Mouse (Mus musculus): ENCODE data around the gene Suv39h2. TPM values are rescaled to one million over a fixed set of nuclear protein-coding genes. Genes with fewer than 3 reads are reported as not detected.

The Suv39h2 gene
- polyA plus RNA-seq, 1 experiment from 2014 or later: 5.8 TPM

DNA sequence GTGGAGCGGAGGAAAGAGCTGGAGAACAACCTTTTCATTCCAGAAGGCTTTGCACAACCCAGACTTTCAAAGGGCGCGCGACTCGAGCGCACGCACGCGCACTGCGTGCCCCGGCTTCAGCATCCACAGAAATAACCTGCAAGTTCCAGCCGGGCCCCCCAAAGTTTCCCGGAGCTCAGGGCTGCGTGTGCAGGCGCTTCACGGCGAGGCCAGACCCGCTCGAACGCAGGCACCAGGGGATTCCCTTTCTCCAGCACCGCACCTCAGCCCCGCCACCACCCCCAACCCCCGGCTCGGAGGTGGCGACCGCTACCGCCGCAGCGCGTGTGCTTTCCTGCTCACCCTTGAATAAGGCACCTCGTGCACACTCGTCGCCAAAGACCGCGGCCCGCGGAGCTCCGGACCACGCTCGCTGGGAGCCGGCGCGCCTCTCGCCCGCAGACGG is 448 bp downstream of the Suv39h2 start:
- peak overlapping the region; percentile 89 for H3K4me2 ChIP-seq
- peak overlapping the region; percentile 100 for H3K4me3 ChIP-seq (replicated peaks)
- H3K36me3 ChIP-seq (replicated peaks): peaks cover 17% of the 10 kb centered on the region
- peak overlapping the region; percentile 94 for H3K9ac ChIP-seq
- H3K27ac ChIP-seq (replicated peaks): peak overlapping the region; percentile 93
- WGBS (ENCODE audit: insufficient replicate concordance): under 1% methylated on average over 46 of the region's 46 CpGs
- H3K9me3 ChIP-seq (replicated peaks): no peaks in the 10 kb centered on the region
- peaks cover 20% of the 10 kb centered on the region for H3K4me1 ChIP-seq (replicated peaks)
- ATAC-seq (ENCODE audit: insufficient read depth): peak; percentile 66
- H3K27me3 ChIP-seq: no peaks in the 10 kb centered on the region

GRCm38 (mm10) chr2:3473891-3474290 is 940 bp downstream of the Suv39h2 start:
- H3K36me3 ChIP-seq (replicated peaks): peaks cover 21% of the 10 kb centered on the region
- under 1% methylated on average over 12 of the region's 12 CpGs for WGBS (ENCODE audit: insufficient replicate concordance)
- H3K27me3 ChIP-seq: no peaks in the 10 kb centered on the region
- peak overlapping the region; percentile 93 for H3K27ac ChIP-seq (replicated peaks)
- peaks cover 20% of the 10 kb centered on the region for H3K4me1 ChIP-seq (replicated peaks)
- peak overlapping the region; percentile 89 for H3K4me2 ChIP-seq
- peak overlapping the region; percentile 94 for H3K9ac ChIP-seq
- no peaks in the 10 kb centered on the region for H3K9me3 ChIP-seq (replicated peaks)
- H3K4me3 ChIP-seq (replicated peaks): peak overlapping the region; percentile 100
- no peak for ATAC-seq (ENCODE audit: insufficient read depth)

- H3K4me3 ChIP-seq (replicated peaks): no peak overlapping the region
- H3K27ac ChIP-seq (replicated peaks): no peak overlapping the region
- 82% methylated on average over 4 of the region's 4 CpGs for WGBS (ENCODE audit: insufficient replicate concordance)
- no peaks in the 10 kb centered on the region for H3K9me3 ChIP-seq (replicated peaks)
- no peak for ATAC-seq (ENCODE audit: insufficient read depth)
- H3K36me3 ChIP-seq (replicated peaks): peaks cover 72% of the 10 kb centered on the region
- H3K9ac ChIP-seq: no peak overlapping the region
- no peaks in the 10 kb centered on the region for H3K27me3 ChIP-seq
- H3K4me1 ChIP-seq (replicated peaks): no peaks in the 10 kb centered on the region
- H3K4me2 ChIP-seq: no peak overlapping the region
Measured at GRCm38 (mm10) chr2:3456590-3456989, 18.2 kb downstream of the Suv39h2 start.

DNA sequence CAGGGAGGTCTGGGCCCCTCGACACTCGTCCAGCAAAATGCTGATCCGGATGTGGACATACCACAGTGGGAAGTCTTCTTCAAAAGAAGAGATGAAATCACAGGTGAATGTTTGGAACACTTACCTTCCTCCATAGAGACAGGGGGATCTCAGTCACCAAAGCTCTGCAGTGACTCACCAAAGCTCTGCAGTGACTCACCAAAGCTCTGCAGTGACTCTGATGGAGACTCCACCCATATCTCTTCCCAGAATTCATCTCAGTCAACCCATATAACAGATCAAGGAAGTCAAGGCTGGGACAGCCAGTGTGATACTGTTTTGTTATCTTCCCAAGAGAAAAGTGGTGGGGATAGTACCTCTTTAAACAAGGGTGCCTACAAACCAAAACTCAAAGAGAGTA is 21.7 kb downstream of the Suv39h2 start:
- Histone ChIP-seq H3K4me1 (replicated peaks) (no peaks in the 10 kb centered on the region), H3K27me3 (no peaks in the 10 kb centered on the region), H3K4me3 (replicated peaks) (no peak overlapping the region), H3K36me3 (replicated peaks) (peaks cover 69% of the 10 kb centered on the region), H3K4me2 (no peak overlapping the region), H3K9ac (no peak overlapping the region), H3K9me3 (replicated peaks) (no peaks in the 10 kb centered on the region), H3K27ac (replicated peaks) (no peak overlapping the region)
- ATAC-seq (ENCODE audit: insufficient read depth): no peak
- 78% methylated on average over 3 of the region's 3 CpGs for WGBS (ENCODE audit: insufficient replicate concordance)

DNA sequence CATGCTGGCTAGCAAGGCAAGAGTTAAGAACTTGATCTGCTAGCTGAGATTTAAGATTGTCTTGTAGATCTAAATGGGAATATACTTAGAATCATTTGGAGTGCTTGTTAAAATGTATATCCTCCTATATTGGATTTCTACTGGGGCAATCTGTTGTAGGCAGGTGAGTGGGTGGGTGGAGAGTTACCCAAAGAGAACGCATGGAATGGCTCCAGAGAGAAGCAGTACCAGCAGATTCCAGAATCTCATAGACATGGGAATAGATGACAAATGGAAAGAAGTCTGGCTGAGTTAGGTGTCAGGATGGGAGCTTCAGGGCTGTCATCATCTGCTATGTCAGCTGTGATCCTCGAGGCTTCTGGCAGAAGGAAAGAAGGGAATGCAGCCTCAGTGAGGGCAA is 25.4 kb downstream of the Suv39h2 start:
- Histone ChIP-seq H3K4me1 (replicated peaks) (no peaks in the 10 kb centered on the region), H3K27me3 (no peaks in the 10 kb centered on the region), H3K4me3 (replicated peaks) (no peak overlapping the region), H3K9ac (no peak overlapping the region), H3K9me3 (replicated peaks) (no peaks in the 10 kb centered on the region), H3K36me3 (replicated peaks) (peaks cover 54% of the 10 kb centered on the region), H3K27ac (replicated peaks) (no peak overlapping the region), H3K4me2 (no peak overlapping the region)
- WGBS (ENCODE audit: insufficient replicate concordance): 62% methylated on average over 2 of the region's 2 CpGs
- no peak for ATAC-seq (ENCODE audit: insufficient read depth)

DNA sequence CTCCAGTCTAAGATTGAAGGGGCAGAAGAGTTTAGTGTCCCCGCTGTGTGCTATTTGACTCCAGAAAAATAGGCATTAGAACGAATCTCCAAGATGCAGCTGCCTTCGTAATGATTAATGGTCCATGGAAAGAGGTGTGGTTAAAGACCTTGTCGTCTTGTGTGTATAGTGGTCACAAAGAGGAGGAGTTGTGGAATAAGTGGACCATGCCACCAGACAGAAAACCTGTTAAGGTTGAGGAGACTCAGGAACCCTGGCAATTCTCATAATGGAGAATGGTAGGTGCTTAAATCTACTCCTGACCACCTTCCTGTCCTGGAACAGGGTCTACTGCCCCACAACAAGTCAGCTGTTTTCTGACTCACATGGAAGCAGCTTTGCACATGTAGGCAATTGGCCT is 28.8 kb downstream of the Suv39h2 start:
- Histone ChIP-seq H3K36me3 (replicated peaks) (peaks cover 53% of the 10 kb centered on the region), H3K4me3 (replicated peaks) (no peak overlapping the region), H3K4me2 (no peak overlapping the region), H3K27me3 (no peaks in the 10 kb centered on the region), H3K4me1 (replicated peaks) (no peaks in the 10 kb centered on the region), H3K27ac (replicated peaks) (no peak overlapping the region), H3K9ac (no peak overlapping the region), H3K9me3 (replicated peaks) (no peaks in the 10 kb centered on the region)
- ATAC-seq (ENCODE audit: insufficient read depth): no peak
- 72% methylated on average over 4 of the region's 4 CpGs for WGBS (ENCODE audit: insufficient replicate concordance)

- Histone ChIP-seq H3K4me1 (replicated peaks) (no peaks in the 10 kb centered on the region), H3K27ac (replicated peaks) (no peak overlapping the region), H3K9ac (no peak overlapping the region), H3K4me2 (no peak overlapping the region), H3K9me3 (replicated peaks) (no peaks in the 10 kb centered on the region), H3K27me3 (no peaks in the 10 kb centered on the region), H3K36me3 (replicated peaks) (peaks cover 48% of the 10 kb centered on the region), H3K4me3 (replicated peaks) (no peak overlapping the region)
- ATAC-seq (ENCODE audit: insufficient read depth): no peak
- 70% methylated on average over 7 of the region's 7 CpGs for WGBS (ENCODE audit: insufficient replicate concordance)
Measured at GRCm38 (mm10) chr2:3444206-3444605, 30.6 kb downstream of the Suv39h2 start.

DNA sequence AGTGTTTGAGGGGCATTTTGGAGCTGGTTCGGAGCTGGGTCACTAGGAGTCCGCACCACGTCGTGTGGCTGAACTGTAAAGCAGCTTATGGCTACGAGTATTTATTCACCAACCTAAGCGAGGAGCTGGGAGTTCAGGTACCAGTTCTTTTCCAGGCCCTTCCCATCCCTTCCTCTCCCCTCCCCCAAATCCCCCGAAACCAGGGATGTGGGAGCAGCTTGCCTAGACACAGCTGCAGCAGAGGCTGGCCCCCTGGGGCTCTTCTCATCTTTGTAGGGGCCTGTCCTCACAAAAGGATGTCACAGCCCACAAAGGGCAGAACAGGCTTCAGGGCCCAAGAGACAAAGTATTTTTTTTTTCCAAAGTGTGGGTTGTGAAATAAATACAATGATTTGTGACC is 36.9 kb downstream of the Suv39h2 start:
- Histone ChIP-seq H3K9ac (no peak overlapping the region), H3K36me3 (replicated peaks) (peaks cover 31% of the 10 kb centered on the region), H3K27me3 (no peaks in the 10 kb centered on the region), H3K4me2 (no peak overlapping the region), H3K4me1 (replicated peaks) (no peaks in the 10 kb centered on the region), H3K4me3 (replicated peaks) (no peak overlapping the region), H3K27ac (replicated peaks) (no peak overlapping the region), H3K9me3 (replicated peaks) (no peaks in the 10 kb centered on the region)
- no peak for ATAC-seq (ENCODE audit: insufficient read depth)
- WGBS (ENCODE audit: insufficient replicate concordance): 69% methylated on average over 7 of the region's 7 CpGs

DNA sequence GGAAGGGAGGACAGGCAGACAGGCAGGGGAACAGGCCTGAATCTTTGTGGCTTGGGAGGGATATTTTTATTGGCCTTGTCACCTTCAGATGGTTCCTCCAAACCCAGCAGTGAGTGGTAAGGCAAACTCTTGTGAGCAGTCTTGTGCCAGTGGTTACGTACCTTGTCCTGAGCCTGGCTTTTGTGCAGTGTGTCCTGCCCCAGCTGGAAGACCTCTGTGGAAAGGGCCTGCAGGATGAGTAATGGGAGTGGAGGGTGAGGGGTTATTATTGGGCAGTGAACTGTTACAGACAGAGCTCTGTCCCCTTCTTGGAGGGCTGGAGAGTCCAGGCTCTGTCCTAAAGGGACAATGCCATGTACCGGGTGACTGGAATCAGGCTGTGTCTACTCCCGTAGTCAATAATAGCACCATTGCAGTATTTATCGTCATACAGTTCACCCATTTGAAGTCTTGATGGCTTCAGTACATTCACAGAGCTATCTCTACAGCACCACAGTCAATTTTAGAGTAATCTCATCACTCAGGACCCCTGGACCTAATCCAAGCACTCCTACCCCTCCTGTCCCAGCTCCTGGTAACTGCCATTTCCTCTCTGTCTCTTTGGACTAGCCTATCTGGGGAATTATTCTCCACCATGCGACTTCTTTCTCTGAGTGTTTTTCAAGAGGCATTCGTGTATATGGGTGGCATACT is 39.3 kb downstream of the Suv39h2 start:
- Histone ChIP-seq H3K9ac (no peak overlapping the region), H3K4me1 (replicated peaks) (no peaks in the 10 kb centered on the region), H3K4me2 (no peak overlapping the region), H3K36me3 (replicated peaks) (peaks cover 17% of the 10 kb centered on the region), H3K4me3 (replicated peaks) (no peak overlapping the region), H3K27ac (replicated peaks) (no peak overlapping the region), H3K9me3 (replicated peaks) (no peaks in the 10 kb centered on the region), H3K27me3 (no peaks in the 10 kb centered on the region)
- no peak for ATAC-seq (ENCODE audit: insufficient read depth)
- WGBS (ENCODE audit: insufficient replicate concordance): 71% methylated on average over 6 of the region's 6 CpGs

GRCm38 (mm10) chr2:3430956-3431355 is 43.9 kb downstream of the Suv39h2 start:
- Histone ChIP-seq H3K9me3 (replicated peaks) (no peaks in the 10 kb centered on the region), H3K9ac (no peak overlapping the region), H3K4me3 (replicated peaks) (no peak overlapping the region), H3K27ac (replicated peaks) (no peak overlapping the region), H3K36me3 (replicated peaks) (peaks cover 12% of the 10 kb centered on the region), H3K4me1 (replicated peaks) (no peaks in the 10 kb centered on the region), H3K4me2 (no peak overlapping the region), H3K27me3 (no peaks in the 10 kb centered on the region)
- WGBS (ENCODE audit: insufficient replicate concordance): 86% methylated on average over 9 of the region's 9 CpGs
- no peak for ATAC-seq (ENCODE audit: insufficient read depth)

- peak overlapping the region; percentile 82 for H3K9ac ChIP-seq
- H3K27ac ChIP-seq (replicated peaks): peak overlapping the region; percentile 55
- no peaks in the 10 kb centered on the region for H3K27me3 ChIP-seq
- ATAC-seq (ENCODE audit: insufficient read depth): 0 out of 2 replicates have a peak, but pooled peaks have one; percentile 1
- peaks cover under 1% of the 10 kb centered on the region; the same call in 1 of the 2 replicates for H3K36me3 ChIP-seq (replicated peaks)
- H3K4me1 ChIP-seq (replicated peaks): peaks cover 24% of the 10 kb centered on the region
- under 1% methylated on average over 10 of the region's 10 CpGs for WGBS (ENCODE audit: insufficient replicate concordance)
- peak overlapping the region; percentile 87 for H3K4me3 ChIP-seq (replicated peaks)
- H3K4me2 ChIP-seq: peak overlapping the region; percentile 85
- H3K9me3 ChIP-seq (replicated peaks): no peaks in the 10 kb centered on the region
Measured at GRCm38 (mm10) chr2:3424579-3424910, 50.3 kb downstream of the Suv39h2 start.

Data from liver, embryonic 15.5 days (tissue).